Mouse (Mus musculus) c-Kit-positive CD71-negative TER-119-negative erythroid progenitor cells, embryonic 14.5 days (primary cell): ENCODE data around the gene Vmn1r175.
"Not testable (repeated sequence)": the region's sequence is repeated elsewhere in the genome, so short reads cannot be mapped to it uniquely, and the experiment has no call there.

Experiments
- DNase-seq: peaks from one replicate; pipeline ENCODE4 v3.0.0-alpha.2; 2013; ENCODE audit warnings: low read depth

The Vmn1r175 gene

DNA sequence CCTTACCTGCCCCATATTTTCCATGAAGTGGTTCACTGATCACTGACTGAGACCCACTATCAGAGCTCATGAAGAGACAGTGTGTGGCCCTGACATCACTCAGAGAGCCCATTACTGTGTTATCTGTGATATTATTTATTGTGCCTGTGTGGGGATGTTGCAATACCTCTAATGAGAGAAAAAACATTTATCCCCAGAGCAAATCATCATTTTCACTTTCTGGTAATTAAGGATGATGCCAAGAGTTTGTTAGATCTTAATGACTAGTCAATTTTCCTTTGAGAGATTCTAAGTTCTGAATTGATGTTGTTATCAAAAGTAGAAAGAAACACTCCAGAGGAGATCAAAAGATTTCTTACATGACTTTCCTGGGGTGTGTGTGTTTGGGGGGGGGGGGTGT, at the start of gene Vmn1r175:
Gene Vmn1r175 (minus strand): TSS at position 101 of the 400 bp plus-strand sequence.
- DNase-seq: not testable (repeated sequence)

DNA sequence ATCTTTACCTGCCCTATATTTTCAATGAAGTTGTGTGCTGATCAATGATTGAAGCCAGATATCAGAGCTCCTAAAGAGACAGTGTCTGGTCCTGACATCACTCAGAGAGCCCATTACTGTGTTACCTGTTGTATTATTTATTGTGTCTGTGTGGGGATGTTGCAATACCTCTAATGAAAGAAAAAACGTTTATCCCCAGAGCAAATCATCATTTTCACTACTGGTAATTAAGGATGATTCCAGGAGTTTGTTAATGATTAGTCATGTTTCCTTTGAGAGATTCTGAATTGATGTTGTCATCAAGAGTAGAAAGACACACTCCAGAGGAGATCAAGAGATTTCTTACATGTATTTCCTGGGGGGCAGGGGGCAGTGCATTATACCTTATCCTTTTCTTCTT, 26.8 kb upstream of the Vmn1r175 start, which contains the start of gene Vmn1r176:
Gene Vmn1r176 (minus strand): TSS at position 101 of the 400 bp plus-strand sequence.
- DNase-seq: not testable (repeated sequence)

GRCm38 (mm10) chr7:23784526-23784925, 25.9 kb downstream of the Vmn1r175 start:
- no peak for DNase-seq
